Mouse (Mus musculus): Measurements from ENCODE around the gene Map3k21.

DNA sequence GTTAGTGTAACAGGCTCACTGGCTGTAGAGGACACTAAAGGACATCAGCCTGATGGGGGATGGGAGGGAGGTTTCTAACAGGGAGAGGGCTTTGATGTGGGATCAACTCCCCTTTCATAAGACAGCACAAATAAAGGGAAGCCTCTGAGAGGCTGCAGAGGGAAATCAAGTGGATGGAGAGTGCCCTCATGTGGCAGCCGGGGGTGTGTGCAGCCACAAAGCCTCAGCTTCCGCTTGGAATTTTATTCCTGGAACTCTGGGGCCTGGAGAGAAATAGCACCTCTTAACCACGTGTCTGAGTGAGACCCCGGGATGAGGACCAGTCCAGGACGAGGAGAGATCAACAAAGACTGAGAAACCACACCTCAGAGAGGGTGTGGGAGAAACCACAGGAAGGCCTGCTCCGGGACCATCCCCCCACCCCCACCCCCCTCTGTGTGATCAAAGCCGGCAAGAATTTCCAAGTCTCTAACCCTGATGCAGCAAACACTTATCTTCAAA is 39.4 kb upstream of the Map3k21 start:
- TF ChIP-seq JUND (conservative IDR thresholded peaks at IDR 0.05; ENCODE audit: low read depth, low read length) (no peak), KAT2A (IDR thresholded peaks at IDR 0.05; ENCODE audit: insufficient replicate concordance, low read length) (no peak), USF1 (IDR thresholded peaks at IDR 0.05; ENCODE audit: low read depth, low read length) (no peak), ETS1 (conservative IDR thresholded peaks at IDR 0.05; ENCODE audit: low read depth, low read length) (no peak), RCOR1 (conservative IDR thresholded peaks at IDR 0.05; ENCODE audit: low read depth, low read length) (no peak), ZC3H11A (IDR thresholded peaks at IDR 0.05; ENCODE audit: low read depth, low read length) (no peak; the same call in 1 of the 2 replicates), EP300 (IDR thresholded peaks at IDR 0.05; ENCODE audit: low read length) (no peak), MAX (IDR thresholded peaks at IDR 0.05; ENCODE audit: low read length) (no peak), POLR2A (IDR thresholded peaks at IDR 0.05; ENCODE audit: low read depth, low read length) (no peak), NRF1 (IDR thresholded peaks at IDR 0.05; ENCODE audit: low read depth, low read length) (no peak)
